Mouse (Mus musculus) liver, adult 2 months (tissue): ENCODE data around the gene Cideb. TPM values are rescaled to one million over a fixed set of nuclear protein-coding genes. Genes with fewer than 3 reads are reported as not detected.

Source experiments
- DNase-seq: peaks from one replicate; pipeline ENCODE4 v3.0.0-alpha.2; 2011; ENCODE audit warnings: low read depth, low spot score; ENCODE audit errors: extremely low read depth
- H3K27ac ChIP-seq: fragments of 200-500 bp; replicated peaks from 2 replicates; pipeline ENCODE4 v1.5.1; 2012; ENCODE audit warnings: low read depth, mild to moderate bottlenecking, control low read depth, inconsistent platforms, low read length; ENCODE audit not compliant: insufficient read depth
- H3K27me3 ChIP-seq: fragments of 200-500 bp; 2 replicates; pipeline ENCODE4 v1.6.1; 2012; ENCODE audit warnings: mild to moderate bottlenecking, moderate library complexity, low read length, inconsistent platforms; ENCODE audit not compliant: control insufficient read depth, insufficient read depth
- H3K36me3 ChIP-seq: fragments of 200-500 bp; 2 replicates; pipeline ENCODE4 v1.6.1; 2012; ENCODE audit warnings: low read length, inconsistent platforms; ENCODE audit not compliant: control insufficient read depth, insufficient read depth
- H3K4me1 ChIP-seq: fragments of 200-500 bp; 2 replicates; pipeline ENCODE4 v1.6.1; 2011; ENCODE audit warnings: low read length; ENCODE audit not compliant: control insufficient read depth, insufficient read depth
- H3K4me3 ChIP-seq: fragments of 200-500 bp; 2 replicates; pipeline ENCODE4 v1.5.1; 2011; ENCODE audit warnings: low read depth, mild to moderate bottlenecking, control low read depth, low read length, moderate library complexity; ENCODE audit not compliant: insufficient read depth
- H3K79me2 ChIP-seq: fragments of 200-500 bp; 2 replicates; pipeline ENCODE4 v1.6.1; 2012; ENCODE audit warnings: inconsistent platforms, mild to moderate bottlenecking, low read length, moderate library complexity; ENCODE audit not compliant: control insufficient read depth, insufficient read depth
- H3K9ac ChIP-seq: fragments of 200-500 bp; 2 replicates; pipeline ENCODE4 v1.6.1; 2012; ENCODE audit warnings: low read depth, mild to moderate bottlenecking, control low read depth, inconsistent platforms, low read length
- CTCF ChIP-seq: fragments of 200-500 bp; IDR thresholded peaks from 2 replicates; pipeline ENCODE4 v1.5.1; 2011; ENCODE audit warnings: low read depth, low read length, control low read depth
- POLR2A ChIP-seq: fragments of 200-500 bp; IDR thresholded peaks from 2 replicates; pipeline ENCODE4 v1.6.1; 2011; ENCODE audit warnings: low read length, control low read depth; ENCODE audit not compliant: insufficient read depth; ENCODE audit errors: extremely low read depth
- WGBS: fragments of 180-500 bp; shearing (Covaris S2); methylation state at CpG from one replicate; pipeline ENCODE4 v1.1.7; 2018; 5-methylcytosine and 5-hydroxymethylcytosine counted together
- polyA plus RNA-seq: library from polyadenylated mRNA; depleted of rRNA; stranded (reverse); fragments of >200 nt; gene quantifications from 2 replicates; pipeline ENCODE4 v1.2.3, GENCODE M21; 2012
- total RNA-seq: library from RNA; depleted of rRNA; stranded (reverse); fragments of >200 nt; gene quantifications from 2 replicates; pipeline ENCODE4 v1.2.3, GENCODE M21; 2014

The Cideb gene
- total and polyA plus RNA-seq, 2 experiments = 101 to 483 TPM

- Histone ChIP-seq H3K4me1 (no peaks in the 10 kb centered on the region), H3K9ac (no peak overlapping the region), H3K27me3 (no peaks in the 10 kb centered on the region), H3K36me3 (no peaks in the 10 kb centered on the region), H3K4me3 (no peak overlapping the region), H3K27ac (no peak overlapping the region), H3K79me2 (no peaks in the 10 kb centered on the region)
- no peak for DNase-seq
- no peak for TF ChIP-seq CTCF
- TF ChIP-seq POLR2A = no peak
- 48% methylated on average over 11 of the region's 11 CpGs for WGBS
These were observed 29.5 kb upstream of the Cideb start for GRCm38 (mm10) chr14:55787731-55788130.

DNA sequence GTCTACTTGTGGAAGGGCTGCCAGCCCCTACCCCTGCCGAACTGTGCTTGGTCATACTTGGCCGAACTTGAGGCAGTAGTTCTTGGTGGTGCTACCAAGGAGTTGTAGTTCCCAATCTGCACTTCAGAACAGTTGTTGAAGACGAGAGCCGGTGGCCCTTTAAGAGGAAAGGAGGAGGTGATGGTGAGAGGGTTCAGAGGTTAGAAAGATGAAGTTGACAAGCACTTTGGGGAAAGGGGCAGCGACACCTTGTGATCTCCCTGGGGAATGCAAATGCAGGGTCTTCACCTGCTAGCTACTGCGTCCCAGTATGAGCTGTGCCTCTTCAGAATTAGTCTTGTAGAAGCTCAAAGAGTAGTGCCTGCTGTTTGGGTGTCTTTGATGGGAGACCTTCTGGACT lies 26.9 kb upstream of the Cideb start:
- Histone ChIP-seq H3K27ac (no peak overlapping the region), H3K36me3 (no peaks in the 10 kb centered on the region), H3K79me2 (no peaks in the 10 kb centered on the region), H3K9ac (no peak overlapping the region), H3K27me3 (no peaks in the 10 kb centered on the region; the same call in 1 of the 2 replicates), H3K4me3 (no peak overlapping the region), H3K4me1 (peaks cover 2% of the 10 kb centered on the region; the same call in 1 of the 2 replicates)
- peak; percentile 30; the same call in 1 of the 2 replicates for TF ChIP-seq CTCF
- no peak for TF ChIP-seq POLR2A
- no peak for DNase-seq
- WGBS = 33% methylated on average over 6 of the region's 6 CpGs

- peak within 1 kb of the TSS; percentile 49; the same call in 1 of the 2 replicates for H3K27ac ChIP-seq
- peaks cover 2% of the 10 kb centered on the region; the same call in 1 of the 2 replicates for H3K4me1 ChIP-seq
- DNase-seq = no peak
- TF ChIP-seq POLR2A (no peak), CTCF (no peak)
- H3K4me3 ChIP-seq = peak within 1 kb of the TSS; percentile 52
- no peaks in the 10 kb centered on the region for H3K79me2 ChIP-seq
- no peaks in the 10 kb centered on the region; the same call in 1 of the 2 replicates for H3K27me3 ChIP-seq
- no peaks in the 10 kb centered on the region for H3K36me3 ChIP-seq
- 13% methylated on average over 13 of the region's 13 CpGs for WGBS
- peak within 1 kb of the TSS; percentile 46 for H3K9ac ChIP-seq
These were observed 25.6 kb upstream of the Cideb start, which contains the start of gene Adcy4 for GRCm38 (mm10) chr14:55783958-55784235. Gene Adcy4 (minus strand): TSS chr14:55784095.

- TF ChIP-seq CTCF (no peak), POLR2A (no peak)
- H3K4me1 ChIP-seq = peaks cover 2% of the 10 kb centered on the region; the same call in 1 of the 2 replicates
- peak overlapping the region; percentile 44; the same call in 1 of the 2 replicates for H3K27ac ChIP-seq
- no peaks in the 10 kb centered on the region for H3K36me3 ChIP-seq
- H3K27me3 ChIP-seq = no peaks in the 10 kb centered on the region; the same call in 1 of the 2 replicates
- DNase-seq = peak; percentile 18
- H3K4me3 ChIP-seq = peak overlapping the region; percentile 52
- 6% methylated on average over 31 of the region's 31 CpGs for WGBS
- peak overlapping the region; percentile 46 for H3K9ac ChIP-seq
- H3K79me2 ChIP-seq = no peaks in the 10 kb centered on the region
These were observed 25.1 kb upstream of the Cideb start for GRCm38 (mm10) chr14:55783171-55783957.

DNA sequence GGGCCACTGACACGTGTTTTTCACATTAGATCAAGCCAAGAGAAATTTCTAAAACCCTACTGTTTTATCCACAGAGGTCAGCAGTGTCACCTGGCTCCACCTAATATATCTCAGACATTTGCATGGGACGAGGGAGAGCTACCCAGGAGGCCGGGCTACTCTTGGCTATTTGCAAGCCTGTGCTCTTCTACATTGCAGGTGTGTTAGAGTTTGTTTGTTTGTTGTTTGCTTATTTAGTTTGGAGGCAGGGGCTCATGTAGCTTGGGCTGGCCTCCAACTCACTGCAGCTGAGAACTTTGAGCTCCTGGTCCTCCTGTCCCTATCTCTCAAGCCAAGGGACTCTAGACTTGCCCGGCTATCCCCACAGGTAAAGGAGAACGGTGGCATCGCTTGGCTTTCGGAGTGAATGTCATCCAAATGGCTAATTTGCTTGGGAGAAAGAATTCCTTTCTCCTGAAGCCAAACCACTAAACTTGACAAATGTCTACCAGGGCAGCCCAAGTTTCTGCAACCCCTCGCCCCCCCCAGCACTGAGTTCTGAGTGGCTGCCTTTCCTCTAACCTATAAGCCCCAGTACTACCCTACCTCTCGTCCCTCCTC lies 24.2 kb upstream of the Cideb start:
- Histone ChIP-seq H3K27me3 (no peaks in the 10 kb centered on the region; the same call in 1 of the 2 replicates), H3K4me3 (0 out of 2 replicates have a peak overlapping the region, but pooled peaks have one; percentile 18)
- WGBS = 48% methylated on average over 9 of the region's 9 CpGs

More for the DNA sequence above, 24.2 kb upstream of the Cideb start:
- no peaks in the 10 kb centered on the region for H3K36me3 ChIP-seq
- H3K79me2 ChIP-seq = no peaks in the 10 kb centered on the region
- TF ChIP-seq CTCF = no peak
- no peak for TF ChIP-seq POLR2A
- DNase-seq = no peak
- peak overlapping the region; percentile 32; the same call in 1 of the 2 replicates for H3K9ac ChIP-seq
- H3K27ac ChIP-seq = peak overlapping the region; percentile 49; the same call in 1 of the 2 replicates
- peaks cover 3% of the 10 kb centered on the region; the same call in 1 of the 2 replicates for H3K4me1 ChIP-seq
